Mouse (Mus musculus): ENCODE results near the gene Golga4. TPM values are rescaled to one million over a fixed set of nuclear protein-coding genes. Genes with fewer than 3 reads are reported as not detected.

The Golga4 gene
- polyA plus RNA-seq (2014; fragmentation: Illumina TruSeq; extraction: RNeasy Lipid Tissue Mini Kit (QIAGEN cat#74804); ENCODE audit: low read depth, low replicate concordance): 29.3 TPM

DNA sequence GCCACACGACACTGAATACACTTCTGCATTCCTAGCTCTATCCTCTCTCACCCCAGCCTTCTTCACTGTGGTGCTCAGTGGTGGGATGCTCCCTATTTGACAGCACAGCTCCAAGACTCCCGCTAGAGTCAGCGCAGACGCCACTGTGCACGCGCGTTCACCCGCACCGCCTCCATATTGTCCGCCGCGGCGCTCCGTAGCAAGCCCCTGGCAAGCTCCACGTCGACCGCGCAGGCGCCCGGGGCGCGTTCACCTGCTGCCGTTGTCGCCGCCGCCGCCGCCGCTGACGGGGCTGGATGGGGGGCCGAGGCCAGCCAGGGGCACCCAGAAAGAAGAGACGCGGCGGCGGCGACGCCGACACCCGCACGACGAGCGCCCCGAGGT is at the start of gene Golga4:
Gene Golga4, plus strand, starts transcription at position 248 of the 384 bp plus-strand sequence.

GRCm38 (mm10) chr9:118477961-118478360 is 28.1 kb upstream of the Golga4 start, which contains the start of gene Eomes:
Gene Eomes, plus strand, starts transcription at chr9:118478212.

GRCm38 (mm10) chr9:118606148-118606816 is 100.2 kb downstream of the Golga4 start, which contains the start of gene Itga9:
Gene Itga9, plus strand, starts transcription at chr9:118606690.

Other genes starting within 250 kb of the Golga4 start
- not detected for gene Eomes, start 28.1 kb upstream of the Golga4 start, polyA plus RNA-seq (2014; fragmentation: Illumina TruSeq; extraction: RNeasy Lipid Tissue Mini Kit (QIAGEN cat#74804); ENCODE audit: low read depth, low replicate concordance)
- 4.1 TPM for gene Itga9, start 100.4 kb downstream of the Golga4 start, polyA plus RNA-seq (2014; fragmentation: Illumina TruSeq; extraction: RNeasy Lipid Tissue Mini Kit (QIAGEN cat#74804); ENCODE audit: low read depth, low replicate concordance)